Mouse (Mus musculus) kidney, adult 9 months (tissue): ENCODE measurements around the gene Bap1.

Experiments used
- DNase-seq: peaks from one replicate; pipeline ENCODE4 v3.0.0; 2022

The Bap1 gene

DNA sequence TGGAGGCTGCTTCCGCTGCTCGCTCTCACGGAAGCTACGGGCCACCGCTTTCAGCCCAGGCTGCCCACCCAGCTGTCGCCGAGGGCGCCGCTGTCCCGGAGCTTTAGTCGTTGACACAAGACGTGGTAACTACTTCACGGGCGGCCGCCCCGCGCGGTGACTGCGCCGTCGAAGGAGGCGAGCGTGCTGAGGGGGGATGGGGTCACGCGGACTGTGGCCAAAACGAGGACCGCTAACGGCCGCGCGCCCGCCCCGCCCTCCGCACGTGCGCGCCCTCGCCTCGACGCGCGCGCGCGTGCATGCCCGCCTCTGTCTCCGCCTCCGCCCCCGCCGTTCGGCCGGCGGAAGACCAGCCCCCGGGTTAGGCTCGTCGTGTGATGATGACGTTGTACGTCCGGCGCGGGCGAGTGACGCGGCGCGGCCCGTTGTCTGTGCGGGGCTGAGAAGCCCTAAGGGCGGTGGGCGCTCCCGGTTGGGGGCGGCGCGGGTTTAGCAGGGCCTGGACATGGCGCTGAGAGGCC, at the start of gene Bap1, which contains the start of gene Phf7:
Gene Bap1, plus strand, starts transcription at position 367 of the 521 bp plus-strand sequence.
Gene Phf7, minus strand, starts transcription at position 234 of the 521 bp plus-strand sequence.
- peak; percentile 94 for DNase-seq

DNA sequence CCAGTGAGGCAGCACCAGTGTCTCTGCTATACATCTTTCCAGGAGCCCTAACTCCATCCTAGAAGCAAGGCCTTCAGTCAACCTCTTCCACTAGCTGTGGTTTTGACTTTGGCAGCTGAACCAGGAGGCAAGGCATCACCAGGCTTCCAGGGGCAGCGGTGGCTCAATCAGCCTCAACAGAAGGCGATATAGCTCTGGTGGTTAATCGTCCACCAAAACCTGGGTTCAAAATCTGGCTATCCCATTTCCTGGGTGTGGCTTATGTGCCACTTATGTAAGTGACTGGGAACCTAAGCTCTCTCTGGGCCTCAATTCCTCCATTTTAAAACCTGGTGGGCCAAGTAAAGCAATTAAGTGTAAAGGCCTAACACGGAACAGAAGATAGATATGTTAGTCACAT, 46.4 kb upstream of the Bap1 start:
- DNase-seq, result peak; percentile 47

DNA sequence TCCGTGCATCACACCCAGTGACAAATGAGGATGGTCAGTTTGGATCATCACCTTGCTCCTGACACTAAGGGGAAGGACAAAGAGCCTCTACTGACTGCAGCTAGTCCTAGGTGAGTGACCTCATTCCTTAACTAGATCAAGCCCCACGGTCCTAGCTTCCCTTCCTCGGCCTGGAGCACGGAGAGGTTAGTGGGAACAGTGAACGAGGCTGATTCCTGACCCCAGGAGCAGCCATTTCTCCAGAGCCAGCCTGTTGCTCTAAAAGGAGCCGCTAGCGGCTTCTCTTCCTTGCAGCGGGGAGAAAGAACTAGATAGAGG, 46.0 kb upstream of the Bap1 start:
- DNase-seq, result peak; percentile 67

DNA sequence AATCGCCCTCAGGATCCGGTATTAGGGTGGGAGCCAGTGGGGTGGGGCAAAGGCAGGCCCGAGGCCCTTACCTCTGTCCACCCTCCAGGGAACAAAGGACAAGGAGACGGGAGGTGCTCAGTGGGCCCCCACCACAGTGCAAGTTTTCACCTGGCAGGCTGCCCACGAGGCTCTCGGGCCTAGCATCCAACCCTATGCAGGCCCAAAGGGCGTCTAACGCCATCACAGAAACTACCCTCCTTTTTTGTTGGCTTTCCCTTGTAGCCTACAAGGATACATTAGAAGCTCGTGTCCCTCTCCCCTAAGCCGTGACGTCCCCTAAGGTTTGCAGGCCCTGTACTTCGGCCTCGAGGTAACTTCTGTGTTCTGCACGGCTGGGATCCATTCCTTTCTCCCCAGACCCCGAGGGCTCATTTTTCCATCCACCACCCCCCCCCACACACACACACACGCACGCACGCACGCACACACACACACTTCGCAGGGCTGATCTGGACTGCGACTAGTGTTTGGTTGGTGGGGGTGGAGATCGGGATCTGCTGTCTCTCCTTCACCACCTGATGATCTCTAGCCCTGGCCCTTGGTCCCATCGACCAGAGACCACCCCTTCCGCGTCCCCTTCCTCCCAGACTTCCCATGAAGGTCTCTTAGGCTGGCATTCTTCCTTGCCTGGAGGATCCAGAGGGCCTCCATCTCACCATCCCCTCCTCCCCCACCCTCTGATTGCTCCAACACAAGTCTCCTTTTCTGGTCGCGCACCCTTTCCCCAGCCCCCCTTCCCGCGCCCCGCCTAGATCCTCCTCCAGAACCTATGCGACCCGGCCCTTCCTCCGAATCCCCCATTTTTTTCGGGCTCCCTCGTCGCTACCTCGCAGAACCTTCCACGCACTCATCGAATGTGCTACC, 45.4 kb upstream of the Bap1 start:
- peak; percentile 43 for DNase-seq

GRCm38 (mm10) chr14:31206472-31206981, 44.7 kb upstream of the Bap1 start:
- DNase-seq, result peak; percentile 96

GRCm38 (mm10) chr14:31207070-31207830, 44.0 kb upstream of the Bap1 start:
- DNase-seq, result no peak

DNA sequence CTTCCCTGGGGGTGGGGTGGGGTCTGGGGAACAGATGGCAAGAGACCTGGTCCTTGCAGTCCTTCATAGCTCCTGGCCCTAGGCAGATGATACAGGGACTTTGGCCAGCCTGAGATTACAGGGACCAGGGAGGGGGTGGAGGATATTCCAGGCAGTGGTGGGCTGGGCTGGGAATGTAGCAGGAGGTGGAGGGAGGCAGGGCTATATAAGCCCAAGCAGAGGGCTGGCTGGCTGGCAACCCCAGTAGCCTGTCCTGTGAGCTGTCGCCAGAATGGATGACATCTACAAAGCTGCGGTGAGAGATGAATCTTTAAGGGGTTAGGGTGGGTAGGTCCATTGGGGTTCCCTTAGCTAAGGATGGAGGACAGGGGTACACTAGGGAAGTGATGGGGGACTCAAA, 43.2 kb upstream of the Bap1 start, which contains the start of gene Tnnc1:
Gene Tnnc1, plus strand, starts transcription at position 229 of the 400 bp plus-strand sequence.
- no peak for DNase-seq

DNA sequence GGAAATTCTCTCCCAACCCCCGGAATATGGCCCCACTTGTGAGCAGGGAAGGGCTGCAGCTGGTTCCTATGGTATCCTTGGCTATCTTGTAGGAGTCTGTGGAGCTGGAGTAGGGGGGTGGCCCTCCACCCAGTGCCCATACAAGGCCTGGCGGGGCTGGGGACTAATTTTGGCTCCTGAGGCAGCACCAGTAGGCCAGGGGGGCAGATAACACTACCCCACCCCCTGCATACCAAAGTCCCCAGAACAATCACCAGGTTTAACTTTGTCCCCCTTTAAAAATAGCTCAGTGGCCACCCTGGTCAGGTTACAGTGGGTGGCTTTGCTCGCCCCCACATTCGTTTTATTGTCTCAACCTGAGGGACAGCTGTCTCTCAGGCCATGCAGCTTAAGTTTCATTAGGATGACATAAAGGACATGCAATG, 42.1 kb upstream of the Bap1 start:
- no peak for DNase-seq

DNA sequence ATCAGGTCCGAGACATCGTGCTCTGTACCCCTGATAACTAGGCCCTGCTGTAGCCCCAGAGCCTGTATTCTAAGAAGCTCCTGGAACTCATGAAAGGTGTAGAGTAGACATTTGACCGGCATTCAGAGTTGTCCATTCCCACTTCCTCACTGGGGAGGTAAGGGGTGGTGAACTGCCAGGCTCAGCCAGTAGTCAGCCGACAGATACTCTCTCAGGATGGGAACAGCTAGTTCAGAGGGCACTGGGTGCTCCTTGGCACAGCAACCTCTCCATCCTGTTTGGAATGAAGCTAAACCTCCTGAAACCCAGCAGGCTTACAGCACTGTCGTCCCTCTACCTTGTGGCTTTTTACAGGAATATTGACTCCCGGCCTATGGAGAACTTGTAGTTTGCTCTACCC, 39.4 kb upstream of the Bap1 start:
- DNase-seq, result no peak

GRCm38 (mm10) chr14:31212499-31212898, 38.8 kb upstream of the Bap1 start:
- DNase-seq, result no peak

DNA sequence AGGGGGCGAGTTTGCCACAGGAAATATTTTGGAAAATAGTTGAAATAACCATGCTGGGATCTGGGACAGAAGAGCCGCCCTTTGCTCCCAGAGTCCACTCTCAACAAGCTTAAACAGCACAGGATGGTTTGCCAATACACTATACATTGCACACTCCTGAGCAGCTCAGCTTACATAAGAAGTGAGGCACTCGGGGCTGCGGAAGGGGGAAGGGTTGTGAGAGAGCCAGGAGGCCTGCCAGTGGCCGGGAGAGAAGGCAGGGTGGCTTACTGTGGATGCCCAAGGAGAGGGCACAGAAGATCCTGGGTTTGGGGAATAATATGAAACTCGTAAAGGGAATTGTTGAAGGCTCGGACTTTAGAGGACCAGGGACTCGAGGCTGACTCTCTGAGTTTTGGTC, 37.4 kb upstream of the Bap1 start:
- DNase-seq, result no peak

- no peak for DNase-seq
Observed at GRCm38 (mm10) chr14:31214684-31215083, 36.6 kb upstream of the Bap1 start.

GRCm38 (mm10) chr14:31215157-31216002, 35.9 kb upstream of the Bap1 start:
- DNase-seq, result peak; percentile 82

DNA sequence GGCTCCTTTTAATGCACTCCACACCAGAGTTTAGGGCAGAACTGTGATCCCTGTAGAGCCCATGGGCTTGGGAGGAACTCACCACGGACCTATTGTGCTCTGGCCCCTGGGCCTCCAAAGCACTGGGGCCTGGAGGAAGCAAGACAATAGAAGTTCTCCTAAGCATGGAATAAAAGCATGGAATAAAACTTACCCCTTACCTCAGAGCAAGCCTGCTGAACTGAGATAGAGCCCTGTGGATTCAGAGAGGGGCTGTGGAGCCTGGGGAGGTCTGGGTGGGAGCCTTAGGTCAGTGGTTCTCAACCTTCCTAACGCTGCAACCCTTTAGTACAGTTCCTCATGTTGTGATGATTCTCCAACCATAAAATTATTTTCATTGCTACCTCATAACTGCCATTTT, 34.4 kb upstream of the Bap1 start, which contains the start of gene Nisch:
Gene Nisch, minus strand, starts transcription at position 101 of the 400 bp plus-strand sequence.
- no peak for DNase-seq

DNA sequence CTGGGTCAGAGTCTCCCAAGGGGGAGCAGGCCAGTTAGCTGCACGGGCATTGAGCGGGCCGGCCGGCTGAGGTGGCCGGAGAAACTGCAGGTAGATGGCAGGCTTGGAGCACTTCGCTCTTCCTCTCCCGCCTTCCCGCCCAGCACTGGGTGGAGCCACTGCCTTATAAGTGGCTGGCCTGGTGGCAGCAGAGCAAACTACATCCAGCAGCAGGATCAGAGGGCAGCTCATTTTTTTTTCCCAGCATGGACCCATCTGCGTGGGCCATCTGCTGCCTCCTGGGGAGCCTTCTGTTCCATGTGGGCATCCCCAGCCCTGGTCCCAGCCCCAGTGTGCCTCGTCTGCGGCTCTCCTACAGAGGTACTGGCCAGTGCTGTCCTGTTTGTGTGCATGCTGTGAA, 33.6 kb upstream of the Bap1 start, which contains the start of gene Sema3g:
Gene Sema3g, plus strand, starts transcription at position 195 of the 400 bp plus-strand sequence.
- peak; percentile 85 for DNase-seq

GRCm38 (mm10) chr14:31226978-31227377, 24.3 kb upstream of the Bap1 start:
- DNase-seq, result peak; percentile 23

DNA sequence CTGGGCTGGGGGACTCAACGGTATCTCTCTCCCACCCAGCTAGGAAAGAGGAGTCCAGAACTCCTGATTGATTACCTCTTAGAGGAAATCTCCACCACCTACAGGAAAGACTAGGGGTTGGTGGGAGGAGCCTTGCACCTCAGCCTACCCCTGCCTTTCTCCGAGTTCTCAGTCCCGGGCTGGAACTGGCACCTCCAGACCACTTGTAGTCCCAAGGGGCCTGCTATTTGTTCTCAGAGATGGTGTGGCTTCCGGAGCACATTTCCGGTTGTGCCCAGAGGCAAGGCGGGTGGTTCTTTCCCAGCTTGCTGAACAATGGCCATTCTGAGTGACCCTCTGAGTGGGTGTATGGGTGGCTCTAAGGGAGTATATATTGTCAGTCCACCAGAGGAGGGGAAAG, 23.0 kb upstream of the Bap1 start:
- peak; percentile 51 for DNase-seq

- DNase-seq, result no peak
Observed at GRCm38 (mm10) chr14:31230442-31230841, 20.8 kb upstream of the Bap1 start.

GRCm38 (mm10) chr14:31232404-31233069, 18.7 kb upstream of the Bap1 start:
- no peak for DNase-seq

GRCm38 (mm10) chr14:31233070-31233995, 17.9 kb upstream of the Bap1 start:
- peak; percentile 57 for DNase-seq
